Mouse (Mus musculus): ENCODE measurements around the gene Enpp3. TPM values are rescaled to one million over a fixed set of nuclear protein-coding genes. Genes with fewer than 3 reads are reported as not detected.

The Enpp3 gene
- 3.7 and 4.8 TPM in 2 replicates for polyA plus RNA-seq (2015; fragmentation: Nextera tagmentation; extraction: Ambion mirVana)

DNA sequence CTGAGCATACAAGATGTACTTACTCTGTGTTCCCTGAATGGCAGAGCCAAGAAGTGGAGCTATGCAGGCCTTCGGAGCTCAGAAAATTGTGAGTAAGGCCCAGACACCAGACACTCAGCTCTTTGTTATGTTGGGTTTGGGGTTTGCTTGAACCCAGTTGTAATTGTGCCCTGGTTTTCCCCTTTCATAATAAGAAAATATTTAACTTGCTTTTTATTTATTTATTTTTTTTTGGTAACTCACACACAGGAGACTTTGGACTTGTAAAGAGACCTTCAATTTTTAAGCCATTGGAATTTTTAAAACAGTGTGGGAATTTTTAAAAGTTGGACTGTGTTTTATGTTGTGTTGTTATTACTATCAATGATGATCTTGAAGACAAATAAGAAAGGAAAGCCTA is at the start of gene Enpp3:
Gene Enpp3, minus strand, starts transcription at position 148 of the 400 bp plus-strand sequence.
- no peak for ATAC-seq (ENCODE audit: low FRiP score)
- Histone ChIP-seq H3K36me3 (no peaks in the 10 kb centered on the region), H3K4me2 (no peak within 1 kb of the TSS), H3K27me3 (replicated peaks) (no peaks in the 10 kb centered on the region), H3K4me3 (replicated peaks) (no peak within 1 kb of the TSS), H3K9me3 (replicated peaks) (no peaks in the 10 kb centered on the region), H3K9ac (replicated peaks) (no peak within 1 kb of the TSS), H3K27ac (replicated peaks) (no peak within 1 kb of the TSS), H3K4me1 (no peaks in the 10 kb centered on the region)
- 91% methylated on average over 1 of the region's 1 CpGs for whole genome bisulfite sequencing

GRCm38 (mm10) chr10:24888343-24888742 is 45.7 kb upstream of the Enpp3 start:
- Histone ChIP-seq H3K9ac (replicated peaks) (no peak overlapping the region), H3K4me2 (no peak overlapping the region), H3K27ac (replicated peaks) (no peak overlapping the region), H3K4me1 (no peaks in the 10 kb centered on the region), H3K9me3 (replicated peaks) (no peaks in the 10 kb centered on the region), H3K4me3 (replicated peaks) (no peak overlapping the region), H3K27me3 (replicated peaks) (no peaks in the 10 kb centered on the region), H3K36me3 (peaks cover 66% of the 10 kb centered on the region)
- ATAC-seq (ENCODE audit: low FRiP score), result no peak
- WGBS, result 98% methylated on average over 7 of the region's 7 CpGs

DNA sequence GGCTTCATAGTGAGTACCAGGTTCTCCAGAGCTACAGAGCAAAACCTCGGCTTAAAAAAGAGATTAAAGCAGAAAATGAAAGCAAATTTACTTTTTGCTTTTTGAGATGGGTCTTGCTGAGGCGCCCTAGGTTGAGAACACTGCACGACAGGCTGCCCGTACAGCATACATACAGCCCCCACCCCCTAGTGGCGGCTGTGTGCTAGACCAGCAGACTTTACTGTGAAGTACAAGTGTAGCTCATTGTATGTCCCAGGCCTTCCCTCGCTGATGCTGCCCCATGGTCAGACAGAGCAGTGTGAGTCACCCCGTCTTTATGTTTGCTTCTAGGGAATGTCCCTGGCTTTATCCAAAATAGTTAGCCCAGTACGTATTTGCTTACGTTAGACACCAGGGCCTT is 43.4 kb upstream of the Enpp3 start:
- H3K27ac ChIP-seq (replicated peaks), result no peak overlapping the region
- no peaks in the 10 kb centered on the region for H3K9me3 ChIP-seq (replicated peaks)
- ATAC-seq (ENCODE audit: low FRiP score), result no peak
- H3K4me3 ChIP-seq (replicated peaks), result no peak overlapping the region
- no peaks in the 10 kb centered on the region for H3K4me1 ChIP-seq
- H3K27me3 ChIP-seq (replicated peaks), result no peaks in the 10 kb centered on the region
- peaks cover 72% of the 10 kb centered on the region for H3K36me3 ChIP-seq
- H3K4me2 ChIP-seq, result no peak overlapping the region
- H3K9ac ChIP-seq (replicated peaks), result no peak overlapping the region
- 84% methylated on average over 9 of the region's 9 CpGs for WGBS

GRCm38 (mm10) chr10:24873624-24874023 is 31.0 kb upstream of the Enpp3 start:
- H3K27ac ChIP-seq (replicated peaks), result no peak overlapping the region
- WGBS, result 82% methylated on average over 4 of the region's 4 CpGs
- no peak overlapping the region for H3K9ac ChIP-seq (replicated peaks)
- ATAC-seq (ENCODE audit: low FRiP score), result no peak
- no peaks in the 10 kb centered on the region for H3K9me3 ChIP-seq (replicated peaks)
- peaks cover 6% of the 10 kb centered on the region for H3K4me1 ChIP-seq
- H3K4me3 ChIP-seq (replicated peaks), result no peak overlapping the region
- no peaks in the 10 kb centered on the region for H3K27me3 ChIP-seq (replicated peaks)
- H3K36me3 ChIP-seq, result peaks cover 62% of the 10 kb centered on the region
- no peak overlapping the region for H3K4me2 ChIP-seq

DNA sequence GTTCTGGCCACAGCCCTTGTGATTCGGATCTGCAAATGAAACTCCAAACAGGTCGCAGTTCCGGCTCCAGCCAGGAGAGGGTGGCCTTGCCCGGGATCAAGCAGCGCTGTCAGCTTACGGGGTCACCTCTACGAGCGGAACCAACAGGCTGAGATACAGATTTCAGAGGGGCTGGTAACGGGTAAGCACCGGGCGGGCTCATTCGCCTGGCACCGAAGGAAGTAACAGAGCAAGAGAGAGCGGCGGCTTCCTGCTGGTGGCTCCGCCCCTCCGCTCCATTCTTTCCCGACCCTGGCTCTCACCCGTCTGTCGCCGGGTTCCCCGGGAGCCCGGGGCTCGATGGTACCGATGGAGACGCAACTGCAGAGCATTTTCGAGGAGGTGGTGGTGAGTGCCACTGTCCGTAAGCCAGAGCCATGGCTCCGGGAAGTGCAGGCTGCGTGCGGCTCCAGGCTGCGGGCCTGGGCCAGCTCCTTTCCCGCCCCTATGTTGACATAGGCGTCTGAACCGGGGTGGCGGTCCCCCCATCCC is 27.2 kb upstream of the Enpp3 start, which contains the start of gene Med23:
Gene Med23, plus strand, starts transcription at position 227 of the 531 bp plus-strand sequence.
- Histone ChIP-seq H3K27ac (replicated peaks) (peak within 1 kb of the TSS; percentile 76), H3K9me3 (replicated peaks) (no peaks in the 10 kb centered on the region), H3K9ac (replicated peaks) (peak within 1 kb of the TSS; percentile 95), H3K4me2 (peak within 1 kb of the TSS; percentile 65), H3K36me3 (peaks cover 28% of the 10 kb centered on the region), H3K27me3 (replicated peaks) (no peaks in the 10 kb centered on the region), H3K4me1 (peaks cover 6% of the 10 kb centered on the region), H3K4me3 (replicated peaks) (peak within 1 kb of the TSS; percentile 96)
- under 1% methylated on average over 36 of the region's 36 CpGs for WGBS
- peak; percentile 100 for ATAC-seq (ENCODE audit: low FRiP score)

- Histone ChIP-seq H3K36me3 (no peaks in the 10 kb centered on the region), H3K4me1 (0 out of 2 replicates have a peak, but pooled peaks cover under 1% of the 10 kb centered on the region)
- 79% methylated on average over 6 of the region's 6 CpGs for WGBS
Measured at GRCm38 (mm10) chr10:24864434-24864833, 21.8 kb upstream of the Enpp3 start.

GRCm38 (mm10) chr10:24863146-24863545 is 20.5 kb upstream of the Enpp3 start:
- no peaks in the 10 kb centered on the region for H3K36me3 ChIP-seq
- no peaks in the 10 kb centered on the region for H3K27me3 ChIP-seq (replicated peaks)
- no peaks in the 10 kb centered on the region for H3K4me1 ChIP-seq
- H3K9ac ChIP-seq (replicated peaks), result no peak overlapping the region
- H3K4me2 ChIP-seq, result no peak overlapping the region
- no peaks in the 10 kb centered on the region for H3K9me3 ChIP-seq (replicated peaks)
- WGBS, result 77% methylated on average over 2 of the region's 2 CpGs
- no peak overlapping the region for H3K4me3 ChIP-seq (replicated peaks)
- ATAC-seq (ENCODE audit: low FRiP score), result no peak
- H3K27ac ChIP-seq (replicated peaks), result no peak overlapping the region

More at GRCm38 (mm10) chr10:24864434-24864833, 21.8 kb upstream of the Enpp3 start:
- no peaks in the 10 kb centered on the region for H3K27me3 ChIP-seq (replicated peaks)
- no peak overlapping the region for H3K4me2 ChIP-seq
- no peak for ATAC-seq (ENCODE audit: low FRiP score)
- H3K27ac ChIP-seq (replicated peaks), result no peak overlapping the region
- H3K9me3 ChIP-seq (replicated peaks), result no peaks in the 10 kb centered on the region
- no peak overlapping the region for H3K4me3 ChIP-seq (replicated peaks)
- no peak overlapping the region for H3K9ac ChIP-seq (replicated peaks)

DNA sequence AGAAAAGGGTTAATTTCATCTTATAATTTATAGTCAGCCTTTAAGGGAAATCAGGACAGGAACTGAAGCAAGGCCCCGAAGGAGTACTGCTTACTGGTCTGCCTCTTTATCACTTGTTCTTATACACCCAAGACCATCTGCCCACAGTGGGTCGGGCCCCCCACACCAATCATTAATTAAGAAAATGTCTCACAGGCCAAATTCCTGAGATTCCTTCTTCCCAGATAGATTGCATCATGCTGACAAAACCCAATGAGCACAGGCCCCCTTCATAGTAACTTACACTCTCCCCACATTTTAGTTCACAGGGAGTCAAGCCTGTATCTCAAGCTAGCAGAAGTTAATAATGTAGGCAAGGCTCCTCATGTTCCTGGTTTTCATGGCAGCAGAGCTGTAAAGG is 625 bp downstream of the Enpp3 start:
- Histone ChIP-seq H3K4me1 (no peaks in the 10 kb centered on the region), H3K9me3 (replicated peaks) (no peaks in the 10 kb centered on the region), H3K4me2 (no peak overlapping the region), H3K27me3 (replicated peaks) (no peaks in the 10 kb centered on the region), H3K36me3 (no peaks in the 10 kb centered on the region), H3K27ac (replicated peaks) (no peak overlapping the region), H3K4me3 (replicated peaks) (no peak overlapping the region), H3K9ac (replicated peaks) (no peak overlapping the region)
- no peak for ATAC-seq (ENCODE audit: low FRiP score)
- WGBS, result 41% methylated on average over 2 of the region's 2 CpGs

- H3K9me3 ChIP-seq (replicated peaks), result no peaks in the 10 kb centered on the region
- H3K4me3 ChIP-seq (replicated peaks), result no peak overlapping the region
- H3K9ac ChIP-seq (replicated peaks), result no peak overlapping the region
- no peak overlapping the region for H3K27ac ChIP-seq (replicated peaks)
- no peaks in the 10 kb centered on the region for H3K27me3 ChIP-seq (replicated peaks)
- WGBS, result 93% methylated on average over 4 of the region's 4 CpGs
- peaks cover 8% of the 10 kb centered on the region; the same call in 1 of the 2 replicates for H3K4me1 ChIP-seq
- H3K4me2 ChIP-seq, result no peak overlapping the region
- no peak for ATAC-seq (ENCODE audit: low FRiP score)
- no peaks in the 10 kb centered on the region for H3K36me3 ChIP-seq
Measured at GRCm38 (mm10) chr10:24840795-24841194, 1.8 kb downstream of the Enpp3 start.

DNA sequence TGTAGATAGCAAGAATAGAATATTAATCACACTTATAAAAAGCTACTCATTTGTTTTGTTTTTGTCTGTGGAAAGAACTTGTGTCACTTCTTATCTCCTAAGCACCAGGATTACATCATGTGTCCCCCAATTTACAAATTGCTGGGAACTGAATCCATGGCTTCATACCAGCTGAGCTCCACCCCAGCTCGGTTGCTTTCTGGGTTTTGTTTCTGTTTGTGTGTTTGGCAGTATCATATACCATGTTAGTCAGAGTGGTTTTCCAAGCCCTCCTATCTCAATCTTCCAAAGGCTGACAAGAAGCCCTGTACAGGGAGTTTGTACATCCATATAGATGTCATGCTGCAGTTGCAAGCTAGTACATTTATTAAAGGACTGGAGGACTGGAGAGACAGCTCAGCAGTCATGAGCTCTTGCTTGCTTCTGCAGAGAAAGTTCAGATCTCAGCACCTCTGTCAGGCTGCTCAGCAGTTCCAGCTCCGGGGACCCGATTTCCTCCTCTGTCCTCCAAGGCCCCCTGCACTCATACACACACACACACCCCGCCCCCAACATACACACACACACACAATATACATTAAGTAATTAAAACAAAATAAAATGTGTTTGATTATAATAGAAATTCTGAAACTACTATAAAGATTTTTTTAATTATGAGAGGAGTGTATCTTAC is 6.1 kb downstream of the Enpp3 start:
- Histone ChIP-seq H3K27ac (replicated peaks) (peak overlapping the region; percentile 30; the same call in 1 of the 2 replicates), H3K4me3 (replicated peaks) (peak overlapping the region; percentile 25; the same call in 1 of the 2 replicates)
- ATAC-seq (ENCODE audit: low FRiP score), result peak; percentile 72; the same call in 1 of the 2 replicates

DNA sequence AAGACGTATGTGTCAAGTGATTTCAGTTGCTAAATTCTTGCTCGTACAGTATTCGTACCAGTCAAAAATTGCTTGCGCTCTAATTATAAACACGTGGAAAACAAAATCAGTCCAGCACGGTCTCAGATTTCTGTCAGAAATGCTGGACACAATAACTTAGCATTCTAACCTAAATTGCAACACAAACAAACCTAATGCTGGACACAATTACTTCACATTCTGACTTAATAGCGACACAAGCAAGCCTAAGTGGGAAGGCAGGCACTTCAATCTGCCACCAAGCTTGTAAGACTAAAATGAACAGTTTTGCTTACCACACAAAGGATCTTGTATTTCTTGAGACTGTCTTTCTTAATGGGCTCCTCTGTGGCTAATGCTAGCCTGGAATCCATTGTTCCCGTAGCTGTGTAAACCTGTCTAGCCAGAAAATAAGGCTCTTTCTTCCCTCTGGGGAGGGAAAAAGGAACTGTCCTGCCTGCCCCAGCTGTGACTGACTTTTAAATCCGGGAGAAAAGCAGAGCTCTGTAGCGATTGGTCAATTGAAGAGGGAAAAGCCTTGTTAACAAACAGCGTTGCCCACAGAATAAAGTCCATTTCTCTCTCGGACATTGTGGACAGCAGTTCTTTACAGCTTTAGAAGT is 6.8 kb downstream of the Enpp3 start:
- 17% methylated on average over 12 of the region's 12 CpGs for WGBS

More for the DNA sequence above, 6.1 kb downstream of the Enpp3 start:
- H3K27me3 ChIP-seq (replicated peaks), result no peaks in the 10 kb centered on the region
- WGBS, result 48% methylated on average over 4 of the region's 4 CpGs
- no peak overlapping the region; the same call in 1 of the 2 replicates for H3K9ac ChIP-seq (replicated peaks)
- H3K36me3 ChIP-seq, result no peaks in the 10 kb centered on the region
- no peaks in the 10 kb centered on the region for H3K9me3 ChIP-seq (replicated peaks)
- H3K4me2 ChIP-seq, result peak overlapping the region; percentile 54
- H3K4me1 ChIP-seq, result peaks cover 21% of the 10 kb centered on the region

More for the DNA sequence above, 6.8 kb downstream of the Enpp3 start:
- Histone ChIP-seq H3K4me3 (replicated peaks) (peak overlapping the region; percentile 25), H3K4me2 (peak overlapping the region; percentile 54), H3K36me3 (no peaks in the 10 kb centered on the region), H3K27me3 (replicated peaks) (no peaks in the 10 kb centered on the region), H3K9me3 (replicated peaks) (no peaks in the 10 kb centered on the region), H3K9ac (replicated peaks) (peak overlapping the region; percentile 36; the same call in 1 of the 2 replicates), H3K27ac (replicated peaks) (peak overlapping the region; percentile 30; the same call in 1 of the 2 replicates), H3K4me1 (peaks cover 21% of the 10 kb centered on the region)
- peak; percentile 71; the same call in 1 of the 2 replicates for ATAC-seq (ENCODE audit: low FRiP score)
